Mouse (Mus musculus) cortical plate, adult 2 months (tissue): ENCODE data around the gene Clec4a3. TPM values are rescaled to one million over a fixed set of nuclear protein-coding genes. Genes with fewer than 3 reads are reported as not detected.
"Not testable (repeated sequence)": the region's sequence is repeated elsewhere in the genome, so short reads cannot be mapped to it uniquely, and the experiment has no call there.

Experiments
- H3K27ac ChIP-seq: fragments of 200-500 bp; 2 replicates; pipeline ENCODE4 v1.5.1; 2012; ENCODE audit warnings: low read length, control low read depth, inconsistent platforms; ENCODE audit not compliant: insufficient read depth
- H3K4me1 ChIP-seq: fragments of 200-500 bp; 2 replicates; pipeline ENCODE4 v1.6.1; 2011; ENCODE audit warnings: low read length; ENCODE audit not compliant: control insufficient read depth, insufficient read depth
- H3K4me3 ChIP-seq: fragments of 200-500 bp; 2 replicates; pipeline ENCODE4 v1.5.1; 2011; ENCODE audit warnings: mild to moderate bottlenecking, low read length, control low read depth; ENCODE audit not compliant: insufficient read depth
- CTCF ChIP-seq: fragments of 200-500 bp; IDR thresholded peaks from 2 replicates; pipeline ENCODE4 v1.5.1; 2011; ENCODE audit warnings: mild to moderate bottlenecking, control low read depth, low read length; ENCODE audit not compliant: insufficient read depth; ENCODE audit errors: extremely low read depth
- POLR2A ChIP-seq: fragments of 200-500 bp; IDR thresholded peaks from 2 replicates; pipeline ENCODE4 v1.6.1; 2011; ENCODE audit warnings: mild to moderate bottlenecking, low read length, control low read depth; ENCODE audit not compliant: insufficient read depth; ENCODE audit errors: extremely low read depth
- polyA plus RNA-seq: library from polyadenylated mRNA; depleted of rRNA; stranded (reverse); fragments of >200 nt; gene quantifications from 2 replicates; pipeline ENCODE4 v1.2.3, GENCODE M21; 2012; rRNA removed

The Clec4a3 gene
- 0.65 and 0.74 TPM in 2 replicates for polyA plus RNA-seq

GRCm38 (mm10) chr6:122952401-122952800 lies at the start of gene Clec4a3:
TSS of gene Clec4a3 (plus strand) at chr6:122952515.
- TF ChIP-seq CTCF = no peak
- TF ChIP-seq POLR2A = no peak
- no peaks in the 10 kb centered on the region for H3K4me1 ChIP-seq
- H3K4me3 ChIP-seq = no peak within 1 kb of the TSS
- H3K27ac ChIP-seq = peak within 1 kb of the TSS; percentile 34; the same call in 1 of the 2 replicates

- no peak overlapping the region for H3K4me3 ChIP-seq
- no peak overlapping the region for H3K27ac ChIP-seq
- no peak for TF ChIP-seq CTCF
- TF ChIP-seq POLR2A = no peak
- no peaks in the 10 kb centered on the region for H3K4me1 ChIP-seq
Observed at GRCm38 (mm10) chr6:122919922-122920321, 32.4 kb upstream of the Clec4a3 start.

DNA sequence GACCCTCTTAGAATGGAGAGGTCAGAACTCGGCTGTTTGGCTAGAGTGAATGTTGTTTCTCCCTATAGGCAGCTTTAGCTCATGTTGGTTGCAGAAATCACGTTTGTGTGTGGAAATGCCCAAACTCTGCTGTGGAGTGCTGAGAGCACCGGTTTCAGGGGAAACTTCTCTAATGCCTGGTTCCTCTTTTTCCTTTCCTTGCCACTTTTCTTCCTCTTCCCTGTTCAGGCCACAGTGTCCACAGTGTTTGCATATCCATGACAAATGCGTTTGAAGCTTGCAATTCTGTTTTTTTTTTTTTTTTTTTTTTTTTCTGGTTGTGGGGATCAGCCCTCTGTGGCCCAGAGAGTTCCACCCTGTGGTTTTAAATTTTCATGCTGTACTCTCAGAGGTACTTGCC lies 30.9 kb upstream of the Clec4a3 start, which contains the start of gene Clec4a1:
Gene Clec4a1 (plus strand): TSS at position 398 of the 400 bp plus-strand sequence.
- TF ChIP-seq POLR2A (no peak), CTCF (no peak)
- Histone ChIP-seq H3K4me3 (no peak within 1 kb of the TSS), H3K27ac (no peak within 1 kb of the TSS), H3K4me1 (no peaks in the 10 kb centered on the region)

- Histone ChIP-seq H3K27ac (no peak overlapping the region), H3K4me1 (no peaks in the 10 kb centered on the region), H3K4me3 (no peak overlapping the region)
- TF ChIP-seq CTCF (no peak), POLR2A (no peak)
Observed at GRCm38 (mm10) chr6:122934845-122935244, 17.5 kb upstream of the Clec4a3 start.

- H3K4me3 ChIP-seq = no peak overlapping the region
- no peaks in the 10 kb centered on the region for H3K4me1 ChIP-seq
- TF ChIP-seq CTCF (no peak), POLR2A (no peak)
- no peak overlapping the region for H3K27ac ChIP-seq
Observed at GRCm38 (mm10) chr6:122939618-122940017, 12.7 kb upstream of the Clec4a3 start.

DNA sequence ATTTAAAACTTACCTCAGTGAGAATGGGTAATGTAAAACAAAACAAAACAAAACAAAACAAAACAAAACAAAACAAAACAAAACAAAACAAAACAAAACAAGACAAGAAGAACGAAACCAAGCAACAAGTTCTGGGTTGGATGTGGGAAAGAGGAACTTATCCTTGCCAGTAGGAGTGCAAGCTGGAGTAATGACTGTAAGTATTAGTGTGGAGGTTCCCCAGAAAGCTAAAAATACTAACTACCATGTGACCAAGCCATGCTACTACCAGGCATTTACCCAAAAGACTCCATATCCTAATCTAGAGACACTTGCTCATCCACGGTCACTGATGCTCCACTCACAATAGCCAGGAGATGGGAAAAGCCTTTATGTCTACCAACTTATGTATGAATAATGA lies 5.6 kb upstream of the Clec4a3 start:
- Histone ChIP-seq H3K4me1 (no peaks in the 10 kb centered on the region), H3K4me3 (no peak overlapping the region), H3K27ac (no peak overlapping the region)
- TF ChIP-seq POLR2A = no peak
- no peak for TF ChIP-seq CTCF

- no peak for TF ChIP-seq CTCF
- TF ChIP-seq POLR2A = no peak
- Histone ChIP-seq H3K4me3 (no peak overlapping the region), H3K4me1 (no peaks in the 10 kb centered on the region), H3K27ac (no peak overlapping the region)
Observed at GRCm38 (mm10) chr6:122964562-122964961, 12.2 kb downstream of the Clec4a3 start.

GRCm38 (mm10) chr6:122969048-122969447 lies 16.7 kb downstream of the Clec4a3 start:
- Histone ChIP-seq H3K4me3 (no peak overlapping the region), H3K4me1 (no peaks in the 10 kb centered on the region), H3K27ac (no peak overlapping the region)
- TF ChIP-seq POLR2A (no peak), CTCF (no peak)

- Histone ChIP-seq H3K4me1 (no peaks in the 10 kb centered on the region), H3K4me3 (no peak within 1 kb of the TSS), H3K27ac (no peak within 1 kb of the TSS)
- no peak for TF ChIP-seq POLR2A
- no peak for TF ChIP-seq CTCF
Observed at GRCm38 (mm10) chr6:122989876-122990437, 37.6 kb downstream of the Clec4a3 start, which contains the start of gene Clec4a4. TSS of gene Clec4a4 (plus strand) at chr6:122990367.

DNA sequence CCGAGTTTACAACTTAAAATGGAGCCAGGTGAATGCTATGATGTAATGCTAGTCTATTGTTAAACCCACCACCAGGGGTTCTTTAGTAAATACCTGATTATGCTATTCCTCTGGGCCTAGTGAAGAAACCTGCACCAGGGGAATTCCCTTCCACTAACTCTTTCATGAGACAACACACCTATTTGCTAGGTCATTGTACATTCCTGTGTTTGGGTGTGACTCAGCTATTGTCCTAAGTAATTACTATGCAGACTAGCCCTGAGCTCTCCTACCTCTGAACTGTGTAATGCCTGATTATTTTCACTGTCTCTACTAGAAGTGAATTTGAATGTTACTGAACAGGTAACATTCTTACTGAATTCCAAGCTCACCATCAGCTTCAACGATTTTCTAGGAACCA lies 52.4 kb downstream of the Clec4a3 start:
- not testable (repeated sequence) for H3K27ac ChIP-seq, H3K4me1 ChIP-seq, H3K4me3 ChIP-seq

- Histone ChIP-seq H3K4me1 (no peaks in the 10 kb centered on the region), H3K4me3 (no peak overlapping the region), H3K27ac (no peak overlapping the region)
- no peak for TF ChIP-seq POLR2A
- no peak for TF ChIP-seq CTCF
Observed at GRCm38 (mm10) chr6:123005591-123005990, 53.3 kb downstream of the Clec4a3 start.

Other genes starting within 250 kb of the Clec4a3 start
- gene Nanog, start 245.0 kb upstream of the Clec4a3 start, polyA plus RNA-seq = 0.10 TPM in 1 of 2 replicates, not detected in the other
- 100 and 101 TPM in 2 replicates for gene Slc2a3, start 150.9 kb upstream of the Clec4a3 start, polyA plus RNA-seq
- 12.7 and 13.1 TPM in 2 replicates for gene Foxj2, start 132.6 kb upstream of the Clec4a3 start, polyA plus RNA-seq
- gene C3ar1, start 96.4 kb upstream of the Clec4a3 start, polyA plus RNA-seq = 1.5 and 1.7 TPM in 2 replicates
- 127 and 133 TPM in 2 replicates for gene Necap1, start 78.0 kb upstream of the Clec4a3 start, polyA plus RNA-seq
- gene Clec4a1, start 30.7 kb upstream of the Clec4a3 start, polyA plus RNA-seq = 0.46 and 0.47 TPM in 2 replicates
- not detected in 2 replicates for gene Clec4a4, start 37.9 kb downstream of the Clec4a3 start, polyA plus RNA-seq
- not detected in 2 replicates for gene Clec4b1, start 97.4 kb downstream of the Clec4a3 start, polyA plus RNA-seq
- gene Clec4a2, start 153.9 kb downstream of the Clec4a3 start, polyA plus RNA-seq = 1.4 and 1.9 TPM in 2 replicates
- not detected in 2 replicates for gene Clec4b2, start 220.4 kb downstream of the Clec4a3 start, polyA plus RNA-seq